Mouse (Mus musculus) c-Kit-positive CD71-positive TER-119-positive erythroid progenitor cells, embryonic 14.5 days (primary cell): ENCODE data around the gene Pwp1.
"Not testable (repeated sequence)": the region's sequence is repeated elsewhere in the genome, so short reads cannot be mapped to it uniquely, and the experiment has no call there.

Source experiments
- DNase-seq: peaks from one replicate; pipeline ENCODE4 v3.0.0-alpha.2; 2013; ENCODE audit warnings: low spot score

The Pwp1 gene

GRCm38 (mm10) chr10:85829085-85829853 lies at the start of gene Pwp1:
Gene Pwp1 (plus strand): TSS chr10:85829494.
- DNase-seq, result peak; percentile 7

GRCm38 (mm10) chr10:85822143-85822696 lies 7.1 kb upstream of the Pwp1 start:
- DNase-seq, result not testable (repeated sequence)

DNA sequence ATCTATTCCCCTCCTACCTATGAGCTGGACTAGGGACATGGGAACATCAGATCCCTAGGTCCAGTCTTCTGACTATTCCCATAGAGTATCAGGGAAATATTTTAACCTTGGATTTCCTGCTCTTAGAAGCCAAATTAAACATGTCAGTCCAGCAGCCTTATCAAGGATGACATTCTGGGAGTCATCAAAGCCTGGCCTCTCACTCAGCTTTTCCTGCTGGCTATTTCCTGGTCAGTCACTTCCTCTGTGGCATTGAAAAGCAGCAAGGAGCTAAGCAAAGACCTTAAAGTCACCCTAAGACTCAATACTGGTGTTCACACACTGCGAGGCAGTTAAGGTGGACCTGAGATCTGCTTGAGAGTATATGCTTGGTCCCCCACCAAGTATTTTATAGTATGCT lies 5.5 kb upstream of the Pwp1 start:
- not testable (repeated sequence) for DNase-seq

GRCm38 (mm10) chr10:85828722-85829084 lies 591 bp upstream of the Pwp1 start:
- DNase-seq, result not testable (repeated sequence)

- DNase-seq, result no peak
Observed at GRCm38 (mm10) chr10:85846105-85846862, 17.0 kb downstream of the Pwp1 start.

DNA sequence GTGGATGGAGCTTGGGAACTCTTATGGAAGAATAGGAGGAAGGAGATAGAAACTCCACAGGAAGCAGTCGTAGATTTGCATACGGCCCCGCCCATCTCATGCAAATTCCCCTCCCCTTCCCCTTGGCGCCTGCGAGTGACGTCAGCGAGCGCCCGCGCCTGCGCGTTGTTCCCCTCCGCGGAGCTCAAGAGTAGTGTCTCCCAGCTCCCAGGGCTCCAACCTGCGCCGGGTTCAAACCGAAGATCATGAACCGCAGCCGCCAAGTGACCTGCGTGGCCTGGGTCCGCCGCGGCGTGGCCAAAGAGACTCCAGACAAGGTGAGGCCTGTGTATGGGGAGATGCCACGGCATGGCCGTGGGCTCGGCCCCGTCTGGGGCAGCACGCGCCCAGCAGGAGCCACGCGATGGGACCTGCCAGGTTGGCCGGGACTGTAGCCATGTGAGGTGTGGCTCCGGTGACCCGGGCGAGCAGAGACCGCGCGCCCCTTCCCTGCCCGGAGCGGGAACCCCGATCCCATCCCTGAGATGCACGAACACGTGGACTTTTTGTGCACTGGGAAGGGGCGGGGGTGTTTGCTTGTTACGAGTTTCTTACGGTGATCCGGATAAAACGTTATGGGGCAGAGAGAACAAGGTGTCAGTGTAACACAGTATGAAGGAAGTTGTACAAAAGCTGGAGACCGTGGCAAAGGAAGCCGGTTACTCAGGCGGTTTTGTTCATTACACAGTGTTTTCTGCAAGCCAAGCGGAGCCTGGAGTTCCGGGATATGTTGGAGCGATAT lies 42.6 kb downstream of the Pwp1 start:
- DNase-seq, result peak; percentile 82

DNA sequence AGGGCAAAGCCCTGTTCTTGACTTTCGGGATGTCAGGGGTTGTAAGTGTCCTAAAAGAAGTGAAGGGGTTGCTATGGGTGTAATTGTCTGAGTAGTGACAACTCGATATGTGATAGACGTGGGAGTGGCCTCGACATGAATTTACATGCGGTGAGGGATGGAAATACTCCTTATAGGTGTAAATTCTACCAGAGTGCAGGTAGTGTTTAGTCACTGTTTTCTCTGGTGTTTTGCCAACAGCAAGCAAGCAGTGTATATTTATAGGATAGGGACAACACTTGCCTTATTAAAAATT lies 43.1 kb downstream of the Pwp1 start:
- peak; percentile 25 for DNase-seq

DNA sequence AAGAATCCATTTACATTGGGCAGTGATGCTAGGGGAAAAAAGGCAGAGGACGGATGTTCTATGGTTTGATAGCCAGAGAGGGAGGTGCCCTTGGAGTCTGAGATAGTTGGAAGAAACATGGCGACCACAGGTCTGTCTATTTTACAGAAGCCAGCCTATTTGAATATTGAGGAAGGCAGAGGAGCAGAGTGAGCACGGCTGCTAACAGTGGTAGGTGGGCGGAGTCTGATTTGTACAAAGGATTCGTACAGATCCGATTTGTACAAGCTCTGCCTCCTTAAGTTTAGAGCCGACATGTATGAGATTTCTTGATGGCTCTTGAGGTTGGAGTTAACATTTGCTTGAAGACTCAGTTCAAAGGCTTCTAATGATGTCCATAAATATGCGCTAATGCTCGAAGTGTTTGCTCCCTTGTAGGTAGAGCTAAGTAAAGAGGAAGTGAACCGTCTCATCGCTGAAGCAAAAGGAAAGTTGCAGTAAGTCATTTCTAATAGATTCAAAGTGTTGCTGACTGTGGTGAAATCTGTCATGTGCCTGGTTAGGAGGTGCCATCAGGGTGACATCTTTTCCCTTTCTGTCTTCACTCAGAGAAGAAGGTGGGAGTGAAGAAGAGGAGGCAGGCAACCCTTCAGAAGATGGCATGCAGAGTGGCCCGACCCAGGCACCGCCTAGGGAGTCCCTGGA lies 44.7 kb downstream of the Pwp1 start:
- no peak for DNase-seq

GRCm38 (mm10) chr10:85875812-85876211 lies 46.5 kb downstream of the Pwp1 start:
- DNase-seq, result no peak

GRCm38 (mm10) chr10:85879886-85880486 lies 50.7 kb downstream of the Pwp1 start:
- no peak for DNase-seq

GRCm38 (mm10) chr10:85916498-85917309 lies 87.4 kb downstream of the Pwp1 start, which contains the start of gene Prdm4:
Gene Prdm4 (minus strand): TSS chr10:85917142.
- DNase-seq, result peak; percentile 97

GRCm38 (mm10) chr10:85927676-85928445 lies 98.6 kb downstream of the Pwp1 start, which contains the start of gene Ascl4:
Gene Ascl4 (plus strand): TSS chr10:85927681.
- no peak for DNase-seq

DNA sequence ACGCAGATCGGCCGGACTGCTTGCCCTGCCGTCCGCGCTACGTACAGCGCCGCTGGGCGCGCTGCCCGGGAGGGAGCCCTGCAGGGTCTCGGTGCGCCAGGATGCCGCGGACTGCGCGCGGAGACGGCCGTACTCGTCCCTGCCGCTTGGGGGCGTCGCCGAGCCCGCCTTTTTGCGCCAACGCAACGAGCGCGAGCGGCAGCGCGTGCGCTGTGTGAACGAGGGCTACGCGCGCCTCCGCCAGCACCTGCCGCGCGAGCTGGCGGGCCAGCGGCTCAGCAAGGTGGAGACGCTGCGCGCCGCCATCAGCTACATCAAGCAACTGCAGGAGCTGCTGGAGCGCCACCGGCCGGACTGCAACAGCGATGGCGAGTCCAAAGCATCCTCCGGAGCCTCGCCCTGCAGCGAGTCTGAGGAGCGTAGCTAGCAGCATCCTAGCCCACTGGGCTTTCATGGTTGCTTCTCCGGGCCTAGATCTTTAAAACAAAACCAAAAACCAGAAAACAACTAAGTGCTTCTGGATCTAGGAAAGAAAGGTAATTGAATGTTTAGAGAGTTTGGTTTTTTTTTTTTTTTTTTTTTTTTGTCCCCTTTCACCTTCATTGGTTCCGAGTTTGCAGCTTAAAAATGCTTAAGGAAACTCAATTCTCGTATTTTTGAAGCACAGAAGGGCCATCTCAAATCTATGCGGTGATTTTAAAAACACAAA lies 99.4 kb downstream of the Pwp1 start:
- DNase-seq, result no peak

GRCm38 (mm10) chr10:85929208-85929591 lies 99.9 kb downstream of the Pwp1 start:
- DNase-seq, result no peak

DNA sequence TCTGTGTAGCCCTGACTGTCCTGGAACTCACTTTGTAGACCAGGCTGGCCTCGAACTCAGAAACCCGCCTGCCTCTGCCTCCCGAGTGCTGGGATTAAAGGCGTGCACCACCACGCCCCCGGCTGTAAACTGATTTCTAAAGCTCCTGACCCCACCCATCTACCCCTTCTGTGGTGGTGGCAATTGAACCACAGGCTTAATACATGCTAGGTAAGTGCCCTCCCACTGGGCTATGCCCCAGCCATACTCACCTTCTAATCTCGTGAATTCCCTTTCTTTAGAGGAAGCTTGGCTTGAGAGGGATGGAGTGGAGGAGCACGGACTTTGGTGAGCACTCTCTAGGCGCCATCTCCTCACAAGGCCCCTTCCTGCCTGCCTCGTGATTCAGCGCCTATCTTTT lies 100.7 kb downstream of the Pwp1 start:
- no peak for DNase-seq

DNA sequence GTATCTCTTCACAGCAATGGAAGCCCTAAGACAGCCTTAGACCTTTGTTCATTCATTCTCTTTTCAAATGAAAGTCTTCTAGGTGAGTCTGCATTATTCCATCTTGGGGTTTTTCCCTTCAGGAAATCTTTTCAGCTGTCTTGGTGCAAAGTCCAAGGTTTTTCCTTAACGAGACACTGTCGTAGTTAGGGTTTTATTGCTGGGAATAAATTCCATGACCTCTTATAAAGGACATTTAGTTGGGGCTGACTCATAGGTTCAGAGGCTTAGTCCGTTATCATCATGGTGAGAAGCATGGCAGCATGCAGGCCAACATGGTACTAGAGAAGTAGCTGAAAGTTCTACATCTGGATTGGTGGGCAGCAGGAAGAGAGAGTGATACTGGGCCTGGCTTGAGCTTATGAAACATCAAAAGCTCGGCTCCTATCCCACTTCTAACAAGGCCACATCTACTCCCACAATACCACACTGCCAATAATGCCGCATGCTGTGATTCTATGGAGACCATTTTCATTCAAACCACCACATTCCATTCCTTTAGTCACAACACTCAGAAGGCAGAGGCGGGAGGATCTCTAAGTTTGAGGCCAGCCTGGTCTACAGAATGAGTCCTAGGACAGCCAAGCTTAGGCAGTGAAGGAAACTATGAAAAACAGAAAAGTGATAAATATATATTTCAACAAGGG lies 107.1 kb downstream of the Pwp1 start:
- DNase-seq, result no peak
